26 mouse cellular contexts compared by ENCODE assay signal in the genomic region with DNA sequence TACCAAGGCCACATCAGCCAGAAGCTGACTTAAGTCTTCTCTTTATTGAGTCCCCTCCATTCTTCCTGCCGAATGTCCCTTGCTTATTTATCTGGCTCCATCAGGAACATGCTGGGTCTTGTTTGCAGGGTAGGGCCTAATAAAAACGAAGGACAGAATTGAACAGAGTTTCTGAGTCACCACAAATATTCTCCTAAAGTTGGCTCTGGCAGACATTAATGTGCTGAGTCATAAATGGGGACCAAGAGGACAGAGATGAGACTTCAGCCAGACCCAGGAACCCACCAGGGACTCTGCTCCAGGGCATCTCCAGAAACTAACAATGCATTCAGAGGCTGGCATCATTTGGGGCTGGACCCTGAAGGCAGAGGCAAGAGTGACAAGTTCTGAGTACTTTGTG.
DNase-seq lines count a peak whose midpoint lies in the region; ATAC-seq lines count a peak whose summit lies in the region.
"Had no signal": no experiment of that assay in that cellular context is flagged by ENCODE, and none has a peak within 500 bp of the region (broad histone marks: within the 10 kb centered on the region; RNA-seq: fewer than 3 reads in every experiment).

No protein-coding gene starts in this region.

- no peak for ATAC-seq in midbrain, embryonic 11.5 days (ENCODE audit: low FRiP score)
- ATAC-seq in midbrain, embryonic 15.5 days (replicated peaks) = no peak
- ATAC-seq: CD4-positive, CD25-positive, alpha-beta regulatory T cell, adult 4 months; forebrain, embryonic 14.5 days; forebrain, embryonic 16.5 days had no signal

- H3K9ac ChIP-seq in midbrain, embryonic 11.5 days (ENCODE audit: low read length) = no peak overlapping the region
- H3K9ac ChIP-seq in midbrain, embryonic 15.5 days = no peak overlapping the region
- H3K9ac ChIP-seq: embryonic facial prominence, embryonic 13.5 days; embryonic facial prominence, embryonic 15.5 days; forebrain, embryonic 12.5 days had no signal

- no peaks in the 10 kb centered on the region for H3K9me3 ChIP-seq in midbrain, embryonic 11.5 days (ENCODE audit: control insufficient read depth, low read length)
- H3K9me3 ChIP-seq in midbrain, embryonic 15.5 days = no peaks in the 10 kb centered on the region
- H3K9me3 ChIP-seq: embryonic facial prominence, embryonic 13.5 days; embryonic facial prominence, embryonic 15.5 days; forebrain, embryonic 10.5 days; forebrain, embryonic 12.5 days had no signal

- no peak overlapping the region for H3K4me3 ChIP-seq in midbrain, embryonic 11.5 days (ENCODE audit: low read depth, low read length)
- H3K4me3 ChIP-seq in midbrain, embryonic 15.5 days = no peak overlapping the region
- H3K4me3 ChIP-seq: embryonic facial prominence, embryonic 13.5 days; embryonic facial prominence, embryonic 15.5 days; erythroblast, embryonic 14.5 days; forebrain, embryonic 10.5 days; forebrain, embryonic 12.5 days had no signal

- no peak overlapping the region for H3K27ac ChIP-seq in midbrain, embryonic 11.5 days (ENCODE audit: low read depth, low read length)
- H3K27ac ChIP-seq in midbrain, embryonic 15.5 days = no peak overlapping the region
- H3K27ac ChIP-seq: embryonic facial prominence, embryonic 13.5 days; embryonic facial prominence, embryonic 15.5 days; forebrain, embryonic 10.5 days; forebrain, embryonic 12.5 days had no signal

- no peaks in the 10 kb centered on the region for H3K36me3 ChIP-seq in midbrain, embryonic 11.5 days (ENCODE audit: control insufficient read depth, insufficient read depth, low read length)
- no peaks in the 10 kb centered on the region for H3K36me3 ChIP-seq in midbrain, embryonic 15.5 days (replicated peaks)
- H3K36me3 ChIP-seq: embryonic facial prominence, embryonic 13.5 days; embryonic facial prominence, embryonic 15.5 days; forebrain, embryonic 10.5 days; forebrain, embryonic 12.5 days; G1E had no signal

- H3K4me2 ChIP-seq in midbrain, embryonic 11.5 days = no peak overlapping the region
- H3K4me2 ChIP-seq in midbrain, embryonic 15.5 days = no peak overlapping the region
- H3K4me2 ChIP-seq: embryonic facial prominence, embryonic 13.5 days; embryonic facial prominence, embryonic 15.5 days; forebrain, embryonic 12.5 days had no signal

- H3K27me3 ChIP-seq in midbrain, embryonic 11.5 days (ENCODE audit: control insufficient read depth, insufficient read depth, low read length) = no peaks in the 10 kb centered on the region
- H3K27me3 ChIP-seq in midbrain, embryonic 15.5 days (replicated peaks) = no peaks in the 10 kb centered on the region
- H3K27me3 ChIP-seq: embryonic facial prominence, embryonic 13.5 days; embryonic facial prominence, embryonic 15.5 days had no signal

- no peaks in the 10 kb centered on the region for H3K4me1 ChIP-seq in midbrain, embryonic 11.5 days (ENCODE audit: control insufficient read depth, insufficient read depth, low read length)
- no peaks in the 10 kb centered on the region for H3K4me1 ChIP-seq in midbrain, embryonic 15.5 days
- H3K4me1 ChIP-seq: embryonic facial prominence, embryonic 13.5 days; embryonic facial prominence, embryonic 15.5 days; forebrain, embryonic 10.5 days; forebrain, embryonic 12.5 days had no signal

- WGBS in midbrain, embryonic 11.5 days = 75% methylated on average over 2 of the region's 2 CpGs
- WGBS in midbrain, embryonic 15.5 days = 72% methylated on average over 2 of the region's 2 CpGs

- DNase-seq in adrenal gland, adult (ENCODE audit: inconsistent age in 2 of 2, low spot score in 1 of 2) = peak; percentile 31 to 72
- no peak for DNase-seq in adrenal gland, postnatal 36 days
- peak; percentile 14 for DNase-seq in midbrain, embryonic 11.5 days (ENCODE audit: low spot score, missing footprints)
- DNase-seq in urinary bladder, postnatal 14 days (ENCODE audit: low spot score) = peak; percentile 24
- no peak for DNase-seq in urinary bladder, postnatal 25 days (ENCODE audit: low spot score)
- DNase-seq in Muller cell, postnatal 12 days (ENCODE audit: inconsistent ontology term) = peak; percentile 86
- no peak for DNase-seq in frontal cortex, adult 2 months (ENCODE audit: extremely low spot score in 1 of 2, low spot score in 1 of 2)
- DNase-seq: adrenal gland, postnatal 14 days; B cell, adult 2 months; cerebellum, adult 11 months; cerebellum, adult 18-20 months; cerebellum, adult 8-10 months; cerebellum, adult 9-11 months; cerebellum, postnatal 14 days; cerebellum, postnatal 36 days; embryo, embryonic 11 days had no signal

Comparison
In these comparisons a context has a peak if more than half of its experiments do, and no peak if none do; other contexts are left out.
1. DNase-seq: peak in adrenal gland, adult (2 of 2), midbrain, embryonic 11.5 days (single experiment), urinary bladder, postnatal 14 days (single experiment) and Muller cell, postnatal 12 days (single experiment); none in adrenal gland, postnatal 36 days (0 of 2), urinary bladder, postnatal 25 days (single experiment) and frontal cortex, adult 2 months (0 of 2).